Mouse (Mus musculus) heart, embryonic 12.5 days (tissue): ENCODE measurements around the gene Dstyk. TPM values are rescaled to one million over a fixed set of nuclear protein-coding genes. Genes with fewer than 3 reads are reported as not detected.

Experiments
- ATAC-seq: fragments of 200-750 bp; cut with Nextera tagmentation; 2 replicates; pipeline ENCODE4 v1.8.0; 2017; ENCODE audit warnings: moderate TSS enrichment, moderate library complexity; ENCODE audit not compliant: insufficient number of reproducible peaks, low FRiP score
- H3K27ac ChIP-seq: fragments of 300-500 bp; sonication (generic); 2 replicates; pipeline ENCODE4 v1.5.1; 2016; ENCODE audit warnings: mild to moderate bottlenecking, moderate library complexity; ENCODE audit not compliant: poor library complexity, severe bottlenecking
- H3K27me3 ChIP-seq: fragments of 300-500 bp; sonication (generic); replicated peaks from 2 replicates; pipeline ENCODE4 v1.6.1; 2016; ENCODE audit warnings: mild to moderate bottlenecking, moderate library complexity
- H3K36me3 ChIP-seq: fragments of 300-500 bp; sonication (generic); 2 replicates; pipeline ENCODE4 v1.6.1; 2016; ENCODE audit warnings: mild to moderate bottlenecking, moderate library complexity
- H3K4me1 ChIP-seq: fragments of 300-500 bp; sonication (generic); replicated peaks from 2 replicates; pipeline ENCODE4 v1.6.1; 2016; ENCODE audit warnings: mild to moderate bottlenecking
- H3K4me2 ChIP-seq: fragments of 300-500 bp; sonication (generic); 2 replicates; pipeline ENCODE4 v1.6.1; 2016; ENCODE audit warnings: mild to moderate bottlenecking, moderate library complexity
- H3K4me3 ChIP-seq: fragments of 300-500 bp; sonication (generic); 2 replicates; pipeline ENCODE4 v1.5.1; 2016; ENCODE audit warnings: mild to moderate bottlenecking
- H3K9ac ChIP-seq: fragments of 300-500 bp; sonication (generic); 2 replicates; pipeline ENCODE4 v1.6.1; 2016; ENCODE audit warnings: mild to moderate bottlenecking, moderate library complexity
- H3K9me3 ChIP-seq: fragments of 300-500 bp; sonication (generic); replicated peaks from 2 replicates; pipeline ENCODE4 v1.6.1; 2016; ENCODE audit warnings: mild to moderate bottlenecking, moderate library complexity
- WGBS: fragments of 180-500 bp; shearing (Covaris S2); methylation state at CpG from one replicate; pipeline ENCODE4 v1.1.7; 2016; 5-methylcytosine and 5-hydroxymethylcytosine counted together
- polyA plus RNA-seq: library from polyadenylated mRNA; unstranded; fragments of >200 nt; fragmentation: Nextera tagmentation; extraction: Ambion mirVana; gene quantifications from 2 replicates; pipeline ENCODE4 v1.2.1, GENCODE M21; 2016

The Dstyk gene
- polyA plus RNA-seq, 1 experiment from 2014 or later = 13.6 TPM

- peak within 1 kb of the TSS; percentile 89 for H3K9ac ChIP-seq
- under 1% methylated on average over 43 of the region's 43 CpGs for WGBS
- H3K4me2 ChIP-seq = peak within 1 kb of the TSS; percentile 70
Measured at GRCm38 (mm10) chr1:132476928-132477691, 59.8 kb downstream of the Dstyk start, which contains the start of gene Rbbp5. Gene Rbbp5 (plus strand): TSS chr1:132477365.

GRCm38 (mm10) chr1:132479438-132479837 is 62.1 kb downstream of the Dstyk start:
- Histone ChIP-seq H3K36me3 (no peaks in the 10 kb centered on the region; the same call in 1 of the 2 replicates), H3K27ac (no peak overlapping the region), H3K9ac (no peak overlapping the region), H3K9me3 (no peaks in the 10 kb centered on the region), H3K4me3 (no peak overlapping the region), H3K27me3 (no peaks in the 10 kb centered on the region), H3K4me1 (peaks cover 17% of the 10 kb centered on the region), H3K4me2 (no peak overlapping the region)
- ATAC-seq = no peak
- WGBS = 87% methylated on average over 1 of the region's 1 CpGs

More at GRCm38 (mm10) chr1:132476928-132477691, 59.8 kb downstream of the Dstyk start, which contains the start of gene Rbbp5:
- Histone ChIP-seq H3K9me3 (no peaks in the 10 kb centered on the region), H3K27me3 (no peaks in the 10 kb centered on the region), H3K4me1 (peaks cover 17% of the 10 kb centered on the region), H3K27ac (peak within 1 kb of the TSS; percentile 59), H3K36me3 (no peaks in the 10 kb centered on the region), H3K4me3 (peak within 1 kb of the TSS; percentile 89)
- peak; percentile 86 for ATAC-seq

- Histone ChIP-seq H3K27ac (no peak overlapping the region), H3K36me3 (peaks cover 10% of the 10 kb centered on the region; the same call in 1 of the 2 replicates), H3K4me1 (peaks cover 12% of the 10 kb centered on the region), H3K4me3 (no peak overlapping the region), H3K9me3 (no peaks in the 10 kb centered on the region), H3K4me2 (no peak overlapping the region), H3K27me3 (no peaks in the 10 kb centered on the region), H3K9ac (no peak overlapping the region)
- 93% methylated on average over 2 of the region's 2 CpGs for WGBS
- ATAC-seq = no peak
Measured at GRCm38 (mm10) chr1:132481619-132482018, 64.3 kb downstream of the Dstyk start.

- no peak for ATAC-seq
- WGBS = 82% methylated on average over 3 of the region's 3 CpGs
- Histone ChIP-seq H3K4me3 (no peak overlapping the region), H3K4me1 (peaks cover 8% of the 10 kb centered on the region), H3K36me3 (peaks cover 21% of the 10 kb centered on the region; the same call in 1 of the 2 replicates), H3K9me3 (no peaks in the 10 kb centered on the region), H3K9ac (no peak overlapping the region), H3K27ac (no peak overlapping the region), H3K27me3 (no peaks in the 10 kb centered on the region), H3K4me2 (no peak overlapping the region)
Measured at GRCm38 (mm10) chr1:132483234-132483633, 65.9 kb downstream of the Dstyk start.

GRCm38 (mm10) chr1:132483759-132484158 is 66.4 kb downstream of the Dstyk start:
- Histone ChIP-seq H3K4me3 (no peak overlapping the region), H3K27me3 (no peaks in the 10 kb centered on the region), H3K36me3 (peaks cover 27% of the 10 kb centered on the region; the same call in 1 of the 2 replicates), H3K27ac (no peak overlapping the region), H3K4me2 (no peak overlapping the region), H3K4me1 (peaks cover 2% of the 10 kb centered on the region), H3K9me3 (no peaks in the 10 kb centered on the region), H3K9ac (no peak overlapping the region)
- ATAC-seq = no peak
- 94% methylated on average over 6 of the region's 6 CpGs for WGBS

- no peak overlapping the region for H3K4me3 ChIP-seq
- 94% methylated on average over 2 of the region's 2 CpGs for WGBS
- peaks cover 82% of the 10 kb centered on the region for H3K36me3 ChIP-seq
Measured at GRCm38 (mm10) chr1:132500535-132500934, 83.2 kb downstream of the Dstyk start.

GRCm38 (mm10) chr1:132505155-132505554 is 87.8 kb downstream of the Dstyk start:
- no peaks in the 10 kb centered on the region for H3K9me3 ChIP-seq
- no peak for ATAC-seq
- H3K27ac ChIP-seq = no peak overlapping the region
- H3K36me3 ChIP-seq = peaks cover 80% of the 10 kb centered on the region
- no peak overlapping the region for H3K9ac ChIP-seq
- H3K27me3 ChIP-seq = no peaks in the 10 kb centered on the region
- 91% methylated on average over 5 of the region's 5 CpGs for WGBS
- no peaks in the 10 kb centered on the region for H3K4me1 ChIP-seq
- H3K4me3 ChIP-seq = no peak overlapping the region
- H3K4me2 ChIP-seq = no peak overlapping the region

More at GRCm38 (mm10) chr1:132500535-132500934, 83.2 kb downstream of the Dstyk start:
- H3K9ac ChIP-seq = no peak overlapping the region
- no peak overlapping the region for H3K4me2 ChIP-seq
- no peak overlapping the region for H3K27ac ChIP-seq
- no peak for ATAC-seq
- H3K4me1 ChIP-seq = no peaks in the 10 kb centered on the region
- H3K9me3 ChIP-seq = no peaks in the 10 kb centered on the region
- H3K27me3 ChIP-seq = no peaks in the 10 kb centered on the region

GRCm38 (mm10) chr1:132506058-132506457 is 88.7 kb downstream of the Dstyk start, which contains the start of gene Tmem81:
Gene Tmem81 (plus strand): TSS chr1:132506230.
- Histone ChIP-seq H3K9me3 (no peaks in the 10 kb centered on the region), H3K27ac (no peak within 1 kb of the TSS), H3K27me3 (no peaks in the 10 kb centered on the region), H3K36me3 (peaks cover 71% of the 10 kb centered on the region), H3K9ac (no peak within 1 kb of the TSS), H3K4me3 (no peak within 1 kb of the TSS), H3K4me2 (no peak within 1 kb of the TSS), H3K4me1 (no peaks in the 10 kb centered on the region)
- WGBS = 89% methylated on average over 7 of the region's 7 CpGs
- ATAC-seq = no peak

- Histone ChIP-seq H3K4me3 (no peak overlapping the region), H3K36me3 (peaks cover 65% of the 10 kb centered on the region), H3K4me1 (no peaks in the 10 kb centered on the region), H3K9me3 (no peaks in the 10 kb centered on the region), H3K27ac (no peak overlapping the region), H3K27me3 (no peaks in the 10 kb centered on the region), H3K4me2 (no peak overlapping the region), H3K9ac (no peak overlapping the region)
- WGBS = 91% methylated on average over 7 of the region's 7 CpGs
- no peak for ATAC-seq
Measured at GRCm38 (mm10) chr1:132506656-132507055, 89.3 kb downstream of the Dstyk start.

- Histone ChIP-seq H3K9me3 (no peaks in the 10 kb centered on the region), H3K4me1 (no peaks in the 10 kb centered on the region), H3K4me2 (no peak overlapping the region), H3K36me3 (peaks cover 39% of the 10 kb centered on the region), H3K4me3 (no peak overlapping the region), H3K9ac (no peak overlapping the region), H3K27me3 (peaks cover 12% of the 10 kb centered on the region), H3K27ac (no peak overlapping the region)
- WGBS = 81% methylated on average over 5 of the region's 5 CpGs
- no peak for ATAC-seq
Measured at GRCm38 (mm10) chr1:132509771-132510170, 92.4 kb downstream of the Dstyk start.

GRCm38 (mm10) chr1:132511521-132511920 is 94.2 kb downstream of the Dstyk start:
- no peaks in the 10 kb centered on the region for H3K9me3 ChIP-seq
- H3K27me3 ChIP-seq = peaks cover 21% of the 10 kb centered on the region
- H3K9ac ChIP-seq = no peak overlapping the region
- H3K4me3 ChIP-seq = no peak overlapping the region
- ATAC-seq = no peak
- no peak overlapping the region for H3K4me2 ChIP-seq
- H3K4me1 ChIP-seq = no peaks in the 10 kb centered on the region
- peaks cover 25% of the 10 kb centered on the region for H3K36me3 ChIP-seq
- WGBS = 48% methylated on average over 8 of the region's 8 CpGs
- H3K27ac ChIP-seq = no peak overlapping the region
